Comparison of ENCODE assay signal across 12 mouse cellular contexts in genomic region chr8:108454561-108455311, GRCm38 (mm10).
DNase-seq lines count a peak whose midpoint lies in the region; ATAC-seq and TF ChIP-seq lines count a peak whose summit lies in the region.
"Had no signal": no experiment of that assay in that cellular context is flagged by ENCODE, and none has a peak within 500 bp of the region (broad histone marks: within the 10 kb centered on the region; RNA-seq: fewer than 3 reads in every experiment).

No protein-coding gene starts in this region.

- H3K36me3 ChIP-seq in forebrain, embryonic 10.5 days (replicated peaks), result no peaks in the 10 kb centered on the region
- H3K36me3 ChIP-seq in hindbrain, postnatal 0 days (ENCODE audit: insufficient read depth, low read length), result no peaks in the 10 kb centered on the region
- H3K36me3 ChIP-seq in midbrain, embryonic 15.5 days (replicated peaks), result no peaks in the 10 kb centered on the region
- H3K36me3 ChIP-seq: embryonic facial prominence, embryonic 15.5 days; G1E; liver, embryonic 12.5 days had no signal

- ATAC-seq in hindbrain, postnatal 0 days, result peak; percentile 68; the same call in 1 of the 2 replicates
- ATAC-seq in midbrain, embryonic 15.5 days (replicated peaks), result peak; percentile 65; the same call in 1 of the 2 replicates
- ATAC-seq: liver, embryonic 12.5 days had no signal

- H3K27ac ChIP-seq in forebrain, embryonic 10.5 days, result peak overlapping the region; percentile 66
- no peak overlapping the region for H3K27ac ChIP-seq in hindbrain, postnatal 0 days
- H3K27ac ChIP-seq in midbrain, embryonic 15.5 days, result peak overlapping the region; percentile 59
- H3K27ac ChIP-seq: embryonic facial prominence, embryonic 15.5 days; liver, embryonic 12.5 days had no signal

- no peak overlapping the region for H3K4me2 ChIP-seq in hindbrain, postnatal 0 days (ENCODE audit: low read depth, low read length)
- H3K4me2 ChIP-seq in midbrain, embryonic 15.5 days, result no peak overlapping the region
- H3K4me2 ChIP-seq: embryonic facial prominence, embryonic 15.5 days; liver, embryonic 12.5 days had no signal

- 53% methylated on average over 18 of the region's 18 CpGs for WGBS in forebrain, embryonic 10.5 days
- 28% methylated on average over 18 of the region's 18 CpGs for WGBS in hindbrain, postnatal 0 days
- 18% methylated on average over 18 of the region's 18 CpGs for WGBS in midbrain, embryonic 15.5 days

- no peak overlapping the region for H3K9ac ChIP-seq in hindbrain, postnatal 0 days (replicated peaks; ENCODE audit: low read length)
- H3K9ac ChIP-seq in midbrain, embryonic 15.5 days, result no peak overlapping the region
- H3K9ac ChIP-seq: embryonic facial prominence, embryonic 15.5 days; liver, embryonic 12.5 days had no signal

- no peak overlapping the region for H3K4me3 ChIP-seq in forebrain, embryonic 10.5 days
- H3K4me3 ChIP-seq in hindbrain, postnatal 0 days (ENCODE audit: low read length), result no peak overlapping the region
- H3K4me3 ChIP-seq in midbrain, embryonic 15.5 days, result no peak overlapping the region
- H3K4me3 ChIP-seq: embryonic facial prominence, embryonic 15.5 days; liver, embryonic 12.5 days had no signal

- DNase-seq in embryo, embryonic 10.5 days (ENCODE audit: low spot score), result peak; percentile 58
- peak; percentile 48 for DNase-seq in forebrain, embryonic 10.5 days (ENCODE audit: extremely low spot score, low spot score)
- DNase-seq in hindbrain, postnatal 0 days (ENCODE audit: low spot score), result peak; percentile 66
- no peak for DNase-seq in urinary bladder, postnatal 36 days (ENCODE audit: low spot score in 2 of 2)
- DNase-seq in B cell, adult 2 months, result no peak
- no peak for DNase-seq in urinary bladder, postnatal 25 days (ENCODE audit: low spot score)
- no peak for DNase-seq in kidney, adult 9 months
- DNase-seq: spleen, adult 18-20 months had no signal

- H3K9me3 ChIP-seq in forebrain, embryonic 10.5 days, result peaks cover 21% of the 10 kb centered on the region
- peaks cover 11% of the 10 kb centered on the region; the same call in 1 of the 2 replicates for H3K9me3 ChIP-seq in hindbrain, postnatal 0 days (ENCODE audit: low read length)
- peaks cover 7% of the 10 kb centered on the region; the same call in 1 of the 2 replicates for H3K9me3 ChIP-seq in midbrain, embryonic 15.5 days
- H3K9me3 ChIP-seq: liver, embryonic 12.5 days had no signal

- H3K4me1 ChIP-seq in forebrain, embryonic 10.5 days, result peaks cover 43% of the 10 kb centered on the region
- H3K4me1 ChIP-seq in hindbrain, postnatal 0 days (ENCODE audit: insufficient read depth, low read length), result peaks cover 4% of the 10 kb centered on the region; the same call in 1 of the 2 replicates
- peaks cover 25% of the 10 kb centered on the region; the same call in 1 of the 2 replicates for H3K4me1 ChIP-seq in midbrain, embryonic 15.5 days
- H3K4me1 ChIP-seq: embryonic facial prominence, embryonic 15.5 days; liver, embryonic 12.5 days had no signal

- no peak for TF ChIP-seq CTCF in hindbrain, postnatal 0 days (IDR thresholded peaks at IDR 0.05; ENCODE audit: low read depth)

- peaks cover 43% of the 10 kb centered on the region for H3K27me3 ChIP-seq in forebrain, embryonic 10.5 days (ENCODE audit: poor library complexity, severe bottlenecking)
- H3K27me3 ChIP-seq in hindbrain, postnatal 0 days (ENCODE audit: insufficient read depth, low read length), result no peaks in the 10 kb centered on the region
- H3K27me3 ChIP-seq in midbrain, embryonic 15.5 days (replicated peaks), result no peaks in the 10 kb centered on the region
- H3K27me3 ChIP-seq: embryonic facial prominence, embryonic 15.5 days; liver, embryonic 12.5 days had no signal

Comparison
In these comparisons a context has a peak if more than half of its experiments do, and no peak if none do; other contexts are left out.
1. DNase-seq: peak in embryo, embryonic 10.5 days (single experiment), forebrain, embryonic 10.5 days (single experiment) and hindbrain, postnatal 0 days (single experiment); none in urinary bladder, postnatal 36 days (0 of 2), B cell, adult 2 months (0 of 2), urinary bladder, postnatal 25 days (single experiment) and kidney, adult 9 months (single experiment).